Mouse (Mus musculus): Measurements from ENCODE around the gene Srsf2. TPM values are rescaled to one million over a fixed set of nuclear protein-coding genes. Genes with fewer than 3 reads are reported as not detected.
A peak's percentile ranks its signal among the peaks of the same experiment; 100 is the strongest.
"Not testable (repeated sequence)": the region's sequence is repeated elsewhere in the genome, so short reads cannot be mapped to it uniquely, and the experiment has no call there.

Srsf2 gene
- polyA plus RNA-seq, 1 experiment from 2014 or later = 644 TPM

DNA sequence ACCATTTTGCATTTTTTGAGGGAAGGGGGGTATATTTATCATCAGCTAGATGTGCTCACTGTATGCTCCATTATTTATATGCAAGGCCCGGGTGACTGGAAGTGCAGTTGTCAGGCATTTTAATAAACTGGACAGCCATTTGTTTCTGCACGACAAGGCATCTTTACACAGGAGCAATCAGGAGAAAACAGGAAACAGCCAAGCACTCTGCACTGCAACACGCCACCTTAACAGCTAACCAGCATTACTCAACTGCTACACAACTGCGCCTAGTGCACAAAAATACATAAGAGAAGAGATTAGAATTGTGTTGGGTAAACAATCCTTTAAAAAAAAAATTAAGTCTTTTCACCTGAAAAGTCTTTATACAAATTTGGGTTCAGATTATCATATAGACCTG, 2.8 kb downstream of the Srsf2 start:
- ATAC-seq = no peak
- H3K4me2 ChIP-seq (ENCODE audit: low read length) = peak overlapping the region; percentile 84
- no peak overlapping the region for H3K27ac ChIP-seq (ENCODE audit: low read depth, low read length)
- WGBS = 60% methylated on average over 4 of the region's 4 CpGs
- 0 out of 2 replicates have a peak overlapping the region, but pooled peaks have one; percentile 96 for H3K9ac ChIP-seq (ENCODE audit: low read length)
- H3K4me3 ChIP-seq (ENCODE audit: low read depth, low read length) = peak overlapping the region; percentile 99
- no peaks in the 10 kb centered on the region for H3K9me3 ChIP-seq (replicated peaks; ENCODE audit: control insufficient read depth, low read length)
- H3K27me3 ChIP-seq (replicated peaks; ENCODE audit: control insufficient read depth, insufficient read depth, low read length) = no peaks in the 10 kb centered on the region
- H3K4me1 ChIP-seq (ENCODE audit: control insufficient read depth, insufficient read depth, low read length) = peaks cover 22% of the 10 kb centered on the region
- peaks cover 52% of the 10 kb centered on the region for H3K36me3 ChIP-seq (ENCODE audit: control insufficient read depth, insufficient read depth, low read length)
- DNase-seq (ENCODE audit: low spot score) = no peak

DNA sequence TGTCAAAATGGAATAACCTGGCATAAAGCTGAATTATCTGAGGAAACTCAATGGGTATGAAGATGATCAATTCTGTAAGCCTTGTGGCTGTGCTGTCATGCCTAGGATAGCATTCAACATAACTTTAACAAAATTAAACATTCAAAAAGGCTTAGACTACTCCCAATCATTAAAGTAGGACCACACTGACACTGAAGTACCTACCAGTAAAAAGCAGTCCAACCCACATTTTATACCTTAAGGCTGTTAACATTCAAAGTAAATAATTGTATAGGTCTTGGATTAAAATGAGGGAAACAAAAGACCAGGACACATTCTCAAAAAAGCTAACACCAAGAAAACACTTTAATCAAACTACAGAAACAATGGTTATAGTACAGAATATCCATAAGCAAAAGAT, 3.3 kb downstream of the Srsf2 start:
- Histone ChIP-seq H3K4me2 (ENCODE audit: low read length) (0 out of 2 replicates have a peak overlapping the region, but pooled peaks have one; percentile 9), H3K4me1 (ENCODE audit: control insufficient read depth, insufficient read depth, low read length) (peaks cover 18% of the 10 kb centered on the region), H3K27me3 (replicated peaks; ENCODE audit: control insufficient read depth, insufficient read depth, low read length) (no peaks in the 10 kb centered on the region), H3K27ac (ENCODE audit: low read depth, low read length) (no peak overlapping the region), H3K4me3 (ENCODE audit: low read depth, low read length) (no peak overlapping the region), H3K36me3 (ENCODE audit: control insufficient read depth, insufficient read depth, low read length) (peaks cover 52% of the 10 kb centered on the region), H3K9me3 (replicated peaks; ENCODE audit: control insufficient read depth, low read length) (no peaks in the 10 kb centered on the region), H3K9ac (ENCODE audit: low read length) (no peak overlapping the region)
- ATAC-seq (no peak), DNase-seq (ENCODE audit: low spot score) (no peak)

- H3K4me1 ChIP-seq (ENCODE audit: control insufficient read depth, insufficient read depth, low read length) = peaks cover 19% of the 10 kb centered on the region
Observed at GRCm38 (mm10) chr11:116848877-116849178, 4.1 kb downstream of the Srsf2 start.

GRCm38 (mm10) chr11:116848086-116848876, 4.6 kb downstream of the Srsf2 start:
- 83% methylated on average over 5 of the region's 5 CpGs for WGBS
- ATAC-seq (no peak), DNase-seq (ENCODE audit: low spot score) (no peak)
- Histone ChIP-seq H3K27me3 (replicated peaks; ENCODE audit: control insufficient read depth, insufficient read depth, low read length) (no peaks in the 10 kb centered on the region), H3K4me3 (ENCODE audit: low read depth, low read length) (no peak overlapping the region), H3K9ac (ENCODE audit: low read length) (no peak overlapping the region), H3K9me3 (replicated peaks; ENCODE audit: control insufficient read depth, low read length) (no peaks in the 10 kb centered on the region), H3K4me1 (ENCODE audit: control insufficient read depth, insufficient read depth, low read length) (peaks cover 20% of the 10 kb centered on the region), H3K27ac (ENCODE audit: low read depth, low read length) (no peak overlapping the region), H3K36me3 (ENCODE audit: control insufficient read depth, insufficient read depth, low read length) (peaks cover 52% of the 10 kb centered on the region), H3K4me2 (ENCODE audit: low read length) (no peak overlapping the region)

More at GRCm38 (mm10) chr11:116848877-116849178, 4.1 kb downstream of the Srsf2 start:
- H3K4me2 ChIP-seq (ENCODE audit: low read length); ATAC-seq; H3K9ac ChIP-seq (ENCODE audit: low read length); DNase-seq (ENCODE audit: low spot score); H3K27me3 ChIP-seq (replicated peaks; ENCODE audit: control insufficient read depth, insufficient read depth, low read length); H3K27ac ChIP-seq (ENCODE audit: low read depth, low read length); H3K4me3 ChIP-seq (ENCODE audit: low read depth, low read length); H3K9me3 ChIP-seq (replicated peaks; ENCODE audit: control insufficient read depth, low read length): not testable (repeated sequence)
- 79% methylated on average over 2 of the region's 2 CpGs for WGBS
- peaks cover 52% of the 10 kb centered on the region for H3K36me3 ChIP-seq (ENCODE audit: control insufficient read depth, insufficient read depth, low read length)

- Histone ChIP-seq H3K9ac (ENCODE audit: low read length) (no peak overlapping the region), H3K9me3 (replicated peaks; ENCODE audit: control insufficient read depth, low read length) (no peaks in the 10 kb centered on the region), H3K36me3 (ENCODE audit: control insufficient read depth, insufficient read depth, low read length) (peaks cover 52% of the 10 kb centered on the region)
Observed at GRCm38 (mm10) chr11:116847187-116848085, 5.5 kb downstream of the Srsf2 start.

GRCm38 (mm10) chr11:116846593-116847181, 6.2 kb downstream of the Srsf2 start:
- no peak overlapping the region for H3K27ac ChIP-seq (ENCODE audit: low read depth, low read length)
- DNase-seq (ENCODE audit: low spot score) (no peak), ATAC-seq (no peak)
- H3K9me3 ChIP-seq (replicated peaks; ENCODE audit: control insufficient read depth, low read length) = no peaks in the 10 kb centered on the region
- peaks cover 50% of the 10 kb centered on the region for H3K36me3 ChIP-seq (ENCODE audit: control insufficient read depth, insufficient read depth, low read length)
- whole genome bisulfite sequencing = 78% methylated on average over 4 of the region's 4 CpGs
- no peak overlapping the region for H3K4me2 ChIP-seq (ENCODE audit: low read length)
- no peak overlapping the region for H3K4me3 ChIP-seq (ENCODE audit: low read depth, low read length)
- H3K9ac ChIP-seq (ENCODE audit: low read length) = no peak overlapping the region
- no peaks in the 10 kb centered on the region for H3K27me3 ChIP-seq (replicated peaks; ENCODE audit: control insufficient read depth, insufficient read depth, low read length)
- H3K4me1 ChIP-seq (ENCODE audit: control insufficient read depth, insufficient read depth, low read length) = peaks cover 23% of the 10 kb centered on the region

More at GRCm38 (mm10) chr11:116847187-116848085, 5.5 kb downstream of the Srsf2 start:
- Histone ChIP-seq H3K27ac (ENCODE audit: low read depth, low read length) (no peak overlapping the region), H3K27me3 (replicated peaks; ENCODE audit: control insufficient read depth, insufficient read depth, low read length) (no peaks in the 10 kb centered on the region), H3K4me1 (ENCODE audit: control insufficient read depth, insufficient read depth, low read length) (peaks cover 20% of the 10 kb centered on the region), H3K4me3 (ENCODE audit: low read depth, low read length) (no peak overlapping the region), H3K4me2 (ENCODE audit: low read length) (no peak overlapping the region)
- WGBS = 83% methylated on average over 3 of the region's 3 CpGs
- DNase-seq (ENCODE audit: low spot score) = no peak
- no peak for ATAC-seq

- H3K27me3 ChIP-seq (replicated peaks; ENCODE audit: control insufficient read depth, insufficient read depth, low read length) = no peaks in the 10 kb centered on the region
- H3K4me3 ChIP-seq (ENCODE audit: low read depth, low read length) = peak within 1 kb of the TSS; percentile 73
- peaks cover 47% of the 10 kb centered on the region for H3K36me3 ChIP-seq (ENCODE audit: control insufficient read depth, insufficient read depth, low read length)
- H3K9ac ChIP-seq (ENCODE audit: low read length) = peak within 1 kb of the TSS; percentile 93
- peak within 1 kb of the TSS; percentile 97 for H3K27ac ChIP-seq (ENCODE audit: low read depth, low read length)
- H3K4me1 ChIP-seq (ENCODE audit: control insufficient read depth, insufficient read depth, low read length) = peaks cover 23% of the 10 kb centered on the region
- under 1% methylated on average over 70 of the region's 72 CpGs for WGBS
- peak; percentile 96 for ATAC-seq
- no peaks in the 10 kb centered on the region for H3K9me3 ChIP-seq (replicated peaks; ENCODE audit: control insufficient read depth, low read length)
- peak; percentile 97 for DNase-seq (ENCODE audit: low spot score)
- peak within 1 kb of the TSS; percentile 85 for H3K4me2 ChIP-seq (ENCODE audit: low read length)
Observed at GRCm38 (mm10) chr11:116843261-116844233, 9.3 kb downstream of the Srsf2 start, which contains the start of the genes Mettl23 and Jmjd6. Mettl23 (plus strand) TSS chr11:116843278. Jmjd6 (minus strand) TSS chr11:116843449.
